Mouse (Mus musculus) limb, embryonic 12.5 days (tissue): ENCODE results near the gene 1700042G07Rik. TPM values are rescaled to one million over a fixed set of nuclear protein-coding genes. Genes with fewer than 3 reads are reported as not detected.
"Not testable (repeated sequence)": the region's sequence is repeated elsewhere in the genome, so short reads cannot be mapped to it uniquely, and the experiment has no call there.

Source experiments
- ATAC-seq: fragments of 200-750 bp; cut with Nextera tagmentation; 2 replicates; pipeline ENCODE4 v1.8.0; 2017; ENCODE audit warnings: low read depth, moderate TSS enrichment; ENCODE audit not compliant: insufficient number of reproducible peaks, insufficient read depth, low FRiP score, low TSS enrichment
- H3K27ac ChIP-seq: fragments of 300-500 bp; sonication (generic); 2 replicates; pipeline ENCODE4 v1.5.1; 2016; ENCODE audit warnings: mild to moderate bottlenecking, moderate library complexity
- H3K27me3 ChIP-seq: fragments of 300-500 bp; sonication (generic); 2 replicates; pipeline ENCODE4 v1.6.1; 2016; ENCODE audit warnings: mild to moderate bottlenecking, moderate library complexity
- H3K36me3 ChIP-seq: fragments of 300-500 bp; sonication (generic); 2 replicates; pipeline ENCODE4 v1.6.1; 2016; ENCODE audit warnings: mild to moderate bottlenecking, moderate library complexity
- H3K4me1 ChIP-seq: fragments of 300-500 bp; sonication (generic); replicated peaks from 2 replicates; pipeline ENCODE4 v1.6.1; 2016
- H3K4me2 ChIP-seq: fragments of 300-500 bp; sonication (generic); 2 replicates; pipeline ENCODE4 v1.6.1; 2016; ENCODE audit warnings: mild to moderate bottlenecking, moderate library complexity
- H3K4me3 ChIP-seq: fragments of 300-500 bp; sonication (generic); replicated peaks from 2 replicates; pipeline ENCODE4 v1.5.1; 2016; ENCODE audit warnings: mild to moderate bottlenecking
- H3K9ac ChIP-seq: fragments of 300-500 bp; sonication (generic); replicated peaks from 2 replicates; pipeline ENCODE4 v1.6.1; 2016; ENCODE audit warnings: mild to moderate bottlenecking, moderate library complexity
- H3K9me3 ChIP-seq: fragments of 300-500 bp; sonication (generic); 2 replicates; pipeline ENCODE4 v1.6.1; 2016; ENCODE audit warnings: mild to moderate bottlenecking, moderate library complexity
- WGBS: fragments of 180-500 bp; shearing (Covaris S2); methylation state at CpG from one replicate; pipeline ENCODE4 v1.1.7; 2016; 5-methylcytosine and 5-hydroxymethylcytosine counted together
- polyA plus RNA-seq: library from polyadenylated mRNA; unstranded; fragments of >200 nt; fragmentation: Nextera tagmentation; extraction: Ambion mirVana; gene quantifications from 2 replicates; pipeline ENCODE4 v1.2.1, GENCODE M21; 2016

1700042G07Rik gene
- polyA plus RNA-seq, 1 experiment from 2014 or later, result not detected

DNA sequence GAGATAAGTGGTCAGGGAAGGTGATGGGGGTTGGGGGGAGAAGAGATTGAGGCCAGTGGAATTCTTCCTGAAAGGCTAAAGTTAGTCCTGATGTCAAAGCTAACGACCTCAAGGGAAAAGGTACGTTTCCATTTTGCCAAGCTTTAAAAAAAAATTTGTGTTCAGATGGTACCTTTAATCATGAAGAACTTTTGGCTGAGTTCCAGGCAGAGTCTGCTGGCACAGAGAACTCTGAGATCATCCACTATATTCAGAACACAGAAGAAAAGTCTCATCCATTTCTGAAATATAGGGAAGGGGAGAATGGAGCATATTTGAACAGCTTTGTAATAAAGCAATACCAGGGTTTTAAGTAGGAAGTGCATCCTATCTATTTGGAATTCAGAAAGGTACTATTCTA lies 43.9 kb downstream of the 1700042G07Rik start:
- H3K4me2 ChIP-seq, result no peak overlapping the region
- no peak overlapping the region for H3K27ac ChIP-seq
- H3K9me3 ChIP-seq, result no peaks in the 10 kb centered on the region
- no peaks in the 10 kb centered on the region for H3K27me3 ChIP-seq
- no peaks in the 10 kb centered on the region; the same call in 1 of the 2 replicates for H3K4me1 ChIP-seq
- H3K4me3 ChIP-seq, result no peak overlapping the region
- WGBS, result 48% methylated on average over 2 of the region's 2 CpGs
- H3K36me3 ChIP-seq, result no peaks in the 10 kb centered on the region
- H3K9ac ChIP-seq, result no peak overlapping the region
- no peak for ATAC-seq

DNA sequence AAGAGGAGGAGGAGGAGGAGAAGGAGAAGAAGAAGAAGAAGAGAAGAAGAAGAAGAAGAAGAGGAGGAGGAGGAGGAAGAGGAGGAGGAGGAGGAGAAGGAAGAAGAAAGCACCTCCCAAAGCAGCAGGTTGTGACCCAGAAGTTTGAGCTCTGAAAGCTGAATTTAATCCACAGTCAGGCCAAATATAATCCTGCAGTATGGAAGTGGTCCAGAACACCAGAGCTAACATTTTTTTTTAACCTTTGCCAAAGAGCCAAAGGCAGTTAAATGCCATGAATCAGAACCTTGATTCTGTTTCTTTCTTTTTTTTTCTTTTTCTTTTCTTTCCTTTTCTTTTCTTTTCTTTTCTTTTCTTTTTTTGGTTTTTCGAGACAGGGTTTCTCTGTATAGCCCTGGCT lies 44.5 kb downstream of the 1700042G07Rik start:
- not testable (repeated sequence) for H3K4me2 ChIP-seq, H3K36me3 ChIP-seq, ATAC-seq, H3K9me3 ChIP-seq, H3K27me3 ChIP-seq, H3K4me3 ChIP-seq, H3K4me1 ChIP-seq, H3K27ac ChIP-seq, H3K9ac ChIP-seq
- WGBS, result 73% methylated on average over 1 of the region's 1 CpGs

DNA sequence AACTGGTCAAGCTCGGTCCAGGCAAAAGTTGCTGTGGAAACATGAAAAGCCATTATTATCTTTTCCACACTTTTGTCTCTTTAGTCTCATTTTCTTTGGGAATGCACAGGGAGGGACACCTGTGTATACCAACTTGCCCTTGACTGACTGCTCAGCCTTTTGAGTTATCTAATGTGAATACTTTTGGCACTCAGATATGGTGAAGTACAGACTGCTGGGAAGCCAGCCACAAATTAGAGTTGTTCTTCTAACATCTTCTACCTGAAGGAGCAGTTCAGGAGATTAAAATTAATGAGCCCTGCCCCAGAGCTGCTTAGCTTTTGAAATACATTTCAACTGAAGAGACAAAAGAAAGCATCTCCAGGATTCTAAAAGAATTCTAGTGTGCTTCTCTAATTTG lies 45.9 kb downstream of the 1700042G07Rik start:
- Histone ChIP-seq H3K27ac (no peak overlapping the region), H3K36me3 (no peaks in the 10 kb centered on the region), H3K27me3 (no peaks in the 10 kb centered on the region), H3K4me2 (no peak overlapping the region), H3K4me1 (peaks cover 4% of the 10 kb centered on the region), H3K9me3 (no peaks in the 10 kb centered on the region), H3K4me3 (no peak overlapping the region), H3K9ac (no peak overlapping the region)
- 92% methylated on average over 1 of the region's 1 CpGs for WGBS
- no peak for ATAC-seq

DNA sequence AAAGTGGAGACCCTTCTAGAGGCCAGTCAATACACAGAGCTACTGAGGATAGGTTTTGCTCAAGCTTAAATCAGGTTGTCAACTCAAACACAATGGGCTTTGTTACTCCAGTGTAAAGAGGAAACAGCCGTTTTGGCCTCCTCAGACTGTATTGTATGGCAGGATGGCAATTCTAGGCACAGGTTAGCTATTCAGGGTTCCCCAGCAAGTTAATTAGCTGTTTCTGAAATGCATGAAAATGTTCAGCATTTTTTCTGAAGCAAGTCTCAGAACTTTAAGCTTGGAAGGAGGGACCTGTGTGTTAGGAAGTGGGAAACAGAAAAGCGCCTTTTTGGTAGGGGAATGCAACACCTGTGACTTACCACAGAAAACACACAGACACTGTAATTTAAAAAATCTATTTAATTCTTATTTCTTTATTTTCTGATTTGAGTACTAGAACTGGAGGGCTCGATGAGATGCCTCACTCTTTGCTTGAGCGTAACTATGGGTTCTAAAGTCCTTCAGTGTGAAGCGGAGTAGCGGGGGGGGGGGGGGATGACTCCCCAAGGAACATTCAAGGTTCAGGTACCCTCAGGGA lies 47.0 kb downstream of the 1700042G07Rik start:
- Histone ChIP-seq H3K4me1 (peaks cover 4% of the 10 kb centered on the region), H3K4me2 (peak overlapping the region; percentile 73), H3K36me3 (no peaks in the 10 kb centered on the region), H3K27me3 (no peaks in the 10 kb centered on the region), H3K9ac (peak overlapping the region; percentile 95), H3K4me3 (peak overlapping the region; percentile 66), H3K9me3 (no peaks in the 10 kb centered on the region), H3K27ac (peak overlapping the region; percentile 100)
- ATAC-seq, result no peak
- WGBS, result 6% methylated on average over 6 of the region's 6 CpGs

DNA sequence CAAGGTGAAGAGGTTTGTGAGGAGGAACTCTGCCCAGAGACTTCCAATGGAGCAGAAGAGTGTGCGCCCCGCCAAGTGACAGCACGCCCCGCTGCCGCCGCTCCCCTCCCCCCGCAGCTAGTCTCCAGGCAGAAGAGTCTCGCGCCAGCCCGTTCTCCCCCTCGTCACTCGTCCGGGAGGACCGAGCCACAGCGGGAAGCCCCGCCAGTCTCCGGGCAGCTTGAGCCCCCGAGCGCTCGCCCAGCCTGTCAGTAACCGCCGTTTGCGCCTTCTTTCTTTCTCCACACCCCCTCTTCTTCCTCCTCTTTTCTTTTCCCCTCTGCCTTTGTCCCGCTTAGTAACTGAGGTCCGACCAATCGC lies 47.6 kb downstream of the 1700042G07Rik start:
- ATAC-seq, result peak; percentile 47
- Histone ChIP-seq H3K27me3 (no peaks in the 10 kb centered on the region), H3K36me3 (no peaks in the 10 kb centered on the region), H3K27ac (peak overlapping the region; percentile 100), H3K4me1 (peaks cover 4% of the 10 kb centered on the region), H3K9me3 (no peaks in the 10 kb centered on the region), H3K9ac (peak overlapping the region; percentile 95), H3K4me3 (peak overlapping the region; percentile 66), H3K4me2 (peak overlapping the region; percentile 73)
- WGBS, result 0% methylated on average over 25 of the region's 26 CpGs

DNA sequence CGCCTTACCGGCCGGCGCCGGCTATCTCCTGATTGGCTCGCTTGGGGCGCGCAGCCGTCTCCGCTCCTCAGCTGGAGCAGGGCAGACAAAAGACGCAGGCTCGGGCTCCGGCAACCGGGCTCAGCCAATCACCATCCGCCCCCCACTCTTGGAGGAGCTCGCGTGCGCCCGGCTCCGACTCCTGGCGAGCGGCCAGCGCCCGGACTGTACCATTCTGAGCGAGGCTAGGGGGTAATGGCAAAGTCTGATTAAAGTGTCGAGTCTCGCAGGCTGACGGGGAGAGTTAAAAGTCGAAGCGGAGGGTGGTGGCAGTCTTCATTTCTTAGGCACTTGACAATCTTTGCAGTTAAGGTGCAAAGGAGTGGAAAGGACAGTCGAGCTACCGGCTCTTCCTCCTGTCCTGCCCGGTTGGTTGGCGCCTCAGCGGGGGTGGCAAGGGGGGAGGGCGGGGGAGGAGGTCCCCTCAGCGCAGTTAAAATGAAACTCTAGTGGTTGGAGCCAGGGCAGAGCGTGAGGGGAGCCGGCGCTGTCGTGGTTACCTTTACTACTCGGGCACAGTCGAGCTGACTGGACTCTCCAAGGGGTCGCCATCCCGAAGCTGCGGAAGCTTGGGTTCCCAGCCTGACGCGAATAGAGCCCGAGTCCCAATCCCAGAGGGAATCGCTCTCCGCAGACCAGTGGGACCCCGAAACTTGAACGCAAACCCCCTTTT lies 48.1 kb downstream of the 1700042G07Rik start, which contains the start of gene Pik3r3:
Pik3r3 (plus strand) TSS at position 479 of the 712 bp plus-strand sequence.
- WGBS, result under 1% methylated on average over 53 of the region's 53 CpGs
- ATAC-seq, result peak; percentile 99
- peak within 1 kb of the TSS; percentile 100 for H3K27ac ChIP-seq
- peak within 1 kb of the TSS; percentile 66 for H3K4me3 ChIP-seq
- peak within 1 kb of the TSS; percentile 95 for H3K9ac ChIP-seq
- peak within 1 kb of the TSS; percentile 73 for H3K4me2 ChIP-seq
- H3K36me3 ChIP-seq, result no peaks in the 10 kb centered on the region
- no peaks in the 10 kb centered on the region for H3K27me3 ChIP-seq
- peaks cover 4% of the 10 kb centered on the region for H3K4me1 ChIP-seq
- no peaks in the 10 kb centered on the region for H3K9me3 ChIP-seq

DNA sequence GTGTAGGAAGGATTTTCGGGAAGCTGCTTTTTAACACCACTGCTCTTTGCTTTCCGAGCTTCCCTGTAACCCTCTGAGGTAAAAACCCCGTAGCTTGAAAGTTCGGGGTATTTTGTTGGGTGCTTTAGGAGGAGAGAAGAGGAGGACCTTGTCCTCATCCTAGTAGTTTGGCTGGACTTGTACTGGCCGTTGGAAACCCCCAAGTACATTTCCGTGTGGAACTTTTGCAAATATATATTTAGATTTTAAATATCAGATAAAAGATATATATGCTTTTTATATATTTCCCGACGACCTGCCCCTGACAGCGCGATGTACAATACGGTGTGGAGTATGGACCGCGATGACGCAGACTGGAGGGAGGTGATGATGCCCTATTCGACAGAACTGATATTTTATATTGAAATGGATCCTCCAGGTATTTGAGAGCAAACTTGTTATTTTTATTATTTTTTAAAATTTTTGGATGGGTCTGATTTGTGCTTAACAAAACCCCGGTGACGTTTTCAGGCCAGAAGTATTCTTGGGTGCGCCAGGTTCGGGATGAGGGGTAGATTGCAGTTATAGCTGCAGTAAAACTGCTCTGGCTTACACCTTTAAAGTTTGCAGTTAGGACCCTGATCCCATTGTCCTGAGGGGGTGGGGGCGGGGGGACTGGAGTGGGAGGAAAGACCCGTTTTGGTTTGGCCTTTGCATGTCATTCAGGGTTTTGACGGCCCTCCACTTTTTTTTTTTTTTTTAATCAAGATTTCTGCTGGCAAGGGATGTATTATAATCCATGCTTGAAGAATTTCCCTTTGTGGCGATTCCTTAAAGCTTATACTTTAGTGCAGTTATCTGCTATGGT lies 49.0 kb downstream of the 1700042G07Rik start:
- peak overlapping the region; percentile 73 for H3K4me2 ChIP-seq
- peaks cover 4% of the 10 kb centered on the region for H3K4me1 ChIP-seq
- H3K9ac ChIP-seq, result peak overlapping the region; percentile 95
- no peaks in the 10 kb centered on the region for H3K9me3 ChIP-seq
- ATAC-seq, result no peak
- no peaks in the 10 kb centered on the region for H3K36me3 ChIP-seq
- under 1% methylated on average over 23 of the region's 23 CpGs for WGBS
- peak overlapping the region; percentile 100 for H3K27ac ChIP-seq
- H3K4me3 ChIP-seq, result peak overlapping the region; percentile 66
- H3K27me3 ChIP-seq, result no peaks in the 10 kb centered on the region

DNA sequence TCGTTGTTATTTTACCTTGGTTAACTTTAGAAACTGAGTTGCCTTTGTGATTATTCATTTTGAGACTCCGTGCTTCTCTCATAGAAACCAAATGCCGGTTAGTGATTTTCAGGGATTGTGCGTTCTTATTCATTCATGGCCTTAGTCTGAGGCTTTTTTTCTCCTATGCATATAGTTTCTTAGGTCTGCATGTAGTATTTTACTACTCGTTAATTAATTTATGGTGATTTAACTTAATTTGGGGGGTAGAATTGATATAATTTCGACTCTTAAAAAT lies 49.6 kb downstream of the 1700042G07Rik start:
- Histone ChIP-seq H3K27ac (peak overlapping the region; percentile 100; the same call in 1 of the 2 replicates), H3K4me3 (peak overlapping the region; percentile 66), H3K9ac (peak overlapping the region; percentile 95), H3K9me3 (no peaks in the 10 kb centered on the region), H3K27me3 (no peaks in the 10 kb centered on the region), H3K4me2 (peak overlapping the region; percentile 73), H3K36me3 (no peaks in the 10 kb centered on the region), H3K4me1 (peaks cover 4% of the 10 kb centered on the region)
- ATAC-seq, result no peak
- 4% methylated on average over 6 of the region's 6 CpGs for WGBS

Other genes with a start within 250 kb of the 1700042G07Rik start
- gene Dmbx1, start 233.4 kb upstream of the 1700042G07Rik start, polyA plus RNA-seq, result 0.08 and 0.13 TPM in 2 replicates
- 0.81 and 1.1 TPM in 2 replicates for gene Faah, start 155.4 kb upstream of the 1700042G07Rik start, polyA plus RNA-seq
- 18.4 and 21.1 TPM in 2 replicates for gene Nsun4, start 119.5 kb upstream of the 1700042G07Rik start, polyA plus RNA-seq
- 436 and 452 TPM in 2 replicates for gene Uqcrh, start 98.3 kb upstream of the 1700042G07Rik start, polyA plus RNA-seq
- gene Lrrc41, start 98.1 kb upstream of the 1700042G07Rik start, polyA plus RNA-seq, result 78.9 and 82.6 TPM in 2 replicates
- 53.9 and 59.2 TPM in 2 replicates for gene Rad54l, start 49.7 kb upstream of the 1700042G07Rik start, polyA plus RNA-seq
- gene Pomgnt1, start 49.5 kb upstream of the 1700042G07Rik start, polyA plus RNA-seq, result 73.8 and 74.8 TPM in 2 replicates
- gene Lurap1, start 22.0 kb upstream of the 1700042G07Rik start, polyA plus RNA-seq, result 2.6 and 2.8 TPM in 2 replicates
- gene Tspan1, start 5.8 kb upstream of the 1700042G07Rik start, polyA plus RNA-seq, result 0.10 and 0.16 TPM in 2 replicates
- not detected in 2 replicates for gene Gm49337, start within 50 bp of the 1700042G07Rik start, polyA plus RNA-seq
- 45.2 and 50.7 TPM in 2 replicates for gene Pik3r3, start 48.2 kb downstream of the 1700042G07Rik start, polyA plus RNA-seq